Mouse (Mus musculus) midbrain, embryonic 14.5 days (tissue): ENCODE results near the gene Zfp773. TPM values are rescaled to one million over a fixed set of nuclear protein-coding genes. Genes with fewer than 3 reads are reported as not detected.
A peak's percentile ranks its signal among the peaks of the same experiment; 100 is the strongest.

Experiments
- ATAC-seq: fragments of 200-750 bp; cut with Nextera tagmentation; 2 replicates; pipeline ENCODE4 v1.8.0; 2017; ENCODE audit warnings: moderate number of reproducible peaks, moderate library complexity; ENCODE audit not compliant: low FRiP score, low TSS enrichment
- DNase-seq: peaks from one replicate; pipeline ENCODE4 v3.0.0-alpha.2; 2015
- H3K27ac ChIP-seq: fragments of 300-500 bp; sonication (generic); replicated peaks from 2 replicates; pipeline ENCODE4 v1.5.1; 2014; ENCODE audit warnings: mild to moderate bottlenecking, low read depth, low read length, moderate library complexity
- H3K27me3 ChIP-seq: fragments of 300-500 bp; sonication (generic); 2 replicates; pipeline ENCODE4 v1.6.1; 2014; ENCODE audit warnings: low read length, control low read depth, mixed read lengths; ENCODE audit not compliant: control insufficient read depth, insufficient read depth
- H3K36me3 ChIP-seq: fragments of 300-500 bp; sonication (generic); 2 replicates; pipeline ENCODE4 v1.6.1; 2014; ENCODE audit warnings: low read length, control low read depth; ENCODE audit not compliant: control insufficient read depth, insufficient read depth
- H3K4me1 ChIP-seq: fragments of 300-500 bp; sonication (generic); 2 replicates; pipeline ENCODE4 v1.6.1; 2014; ENCODE audit warnings: mild to moderate bottlenecking, antibody characterized with exemption, low read length, control low read depth; ENCODE audit not compliant: control insufficient read depth, insufficient read depth
- H3K4me2 ChIP-seq: fragments of 300-500 bp; sonication (generic); 2 replicates; pipeline ENCODE4 v1.6.1; 2014; ENCODE audit warnings: mild to moderate bottlenecking, low read length, moderate library complexity
- H3K4me3 ChIP-seq: fragments of 300-500 bp; sonication (generic); replicated peaks from 2 replicates; pipeline ENCODE4 v1.5.1; 2014; ENCODE audit warnings: low read depth, low read length
- H3K9ac ChIP-seq: fragments of 300-500 bp; sonication (generic); replicated peaks from 2 replicates; pipeline ENCODE4 v1.6.1; 2014; ENCODE audit warnings: mild to moderate bottlenecking, low read length, moderate library complexity
- H3K9me3 ChIP-seq: fragments of 300-500 bp; sonication (generic); 2 replicates; pipeline ENCODE4 v1.6.1; 2016; ENCODE audit warnings: low read length, control low read depth, mixed read lengths; ENCODE audit not compliant: control insufficient read depth
- WGBS: fragments of 180-500 bp; shearing (Covaris S2); extraction: QIAGEN DNeasy Blood & Tissue Kit; methylation state at CpG from one replicate; pipeline ENCODE4 v1.1.7; 2014; 5-methylcytosine and 5-hydroxymethylcytosine counted together
- polyA plus RNA-seq: library from polyadenylated mRNA; unstranded; fragments of >200 nt; fragmentation: Nextera tagmentation; extraction: Ambion mirVana; gene quantifications from 2 replicates; pipeline ENCODE4 v1.2.1, GENCODE M21; 2014

Zfp773 gene
- polyA plus RNA-seq, 1 experiment from 2014 or later = 16.7 TPM

DNA sequence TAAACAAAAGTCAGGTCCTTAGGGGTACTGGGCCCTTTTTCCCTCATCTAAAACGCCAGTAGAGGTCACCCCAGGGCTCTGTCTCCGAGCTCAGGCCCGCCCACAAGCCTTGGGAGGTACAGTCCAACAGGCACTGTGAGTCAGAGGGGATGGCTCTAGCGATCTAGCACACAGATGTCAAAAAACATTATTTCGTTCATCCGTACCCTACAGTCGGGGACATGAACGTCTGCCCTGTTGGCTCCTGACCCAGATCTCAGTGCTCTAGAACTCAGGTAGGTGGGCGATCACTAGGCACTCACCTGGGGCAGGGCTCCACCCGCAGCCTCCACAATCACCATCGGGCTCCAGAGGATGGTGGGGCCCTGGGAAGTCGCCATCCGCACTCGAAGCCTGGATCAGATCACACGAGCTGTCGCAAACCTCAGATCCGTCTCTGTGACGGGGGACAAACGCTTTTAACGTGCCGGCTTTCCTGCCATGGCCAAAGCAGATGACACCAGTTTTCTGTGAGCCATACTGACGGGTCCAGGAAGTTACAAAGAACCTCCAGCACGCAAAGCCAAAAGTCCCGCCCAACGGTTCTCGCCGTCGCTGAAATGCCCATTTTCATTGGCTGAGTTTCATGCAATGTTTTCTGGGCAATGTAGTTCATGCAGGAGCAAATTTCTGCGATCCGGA is 15.5 kb downstream of the Zfp773 start, which contains the start of gene Zfp954:
Gene Zfp954, minus strand, starts transcription at position 568 of the 681 bp plus-strand sequence.
- Histone ChIP-seq H3K4me3 (peak within 1 kb of the TSS; percentile 61), H3K4me1 (peaks cover 10% of the 10 kb centered on the region; the same call in 1 of the 2 replicates), H3K9ac (peak within 1 kb of the TSS; percentile 72), H3K9me3 (no peaks in the 10 kb centered on the region), H3K4me2 (peak within 1 kb of the TSS; percentile 64), H3K27ac (peak within 1 kb of the TSS; percentile 52; the same call in 1 of the 2 replicates), H3K36me3 (peaks cover 28% of the 10 kb centered on the region), H3K27me3 (no peaks in the 10 kb centered on the region)
- peak; percentile 91 for ATAC-seq
- under 1% methylated on average over 30 of the region's 30 CpGs for WGBS
- peak; percentile 94 for DNase-seq

GRCm38 (mm10) chr7:7118441-7118840 is 18.1 kb downstream of the Zfp773 start:
- peaks cover 10% of the 10 kb centered on the region; the same call in 1 of the 2 replicates for H3K4me1 ChIP-seq
- H3K9me3 ChIP-seq = no peaks in the 10 kb centered on the region
- peaks cover 54% of the 10 kb centered on the region for H3K36me3 ChIP-seq
- 96% methylated on average over 2 of the region's 2 CpGs for WGBS
- no peak overlapping the region for H3K9ac ChIP-seq
- DNase-seq (no peak), ATAC-seq (no peak)
- no peaks in the 10 kb centered on the region for H3K27me3 ChIP-seq
- H3K4me3 ChIP-seq = no peak overlapping the region
- no peak overlapping the region for H3K4me2 ChIP-seq
- H3K27ac ChIP-seq = no peak overlapping the region

DNA sequence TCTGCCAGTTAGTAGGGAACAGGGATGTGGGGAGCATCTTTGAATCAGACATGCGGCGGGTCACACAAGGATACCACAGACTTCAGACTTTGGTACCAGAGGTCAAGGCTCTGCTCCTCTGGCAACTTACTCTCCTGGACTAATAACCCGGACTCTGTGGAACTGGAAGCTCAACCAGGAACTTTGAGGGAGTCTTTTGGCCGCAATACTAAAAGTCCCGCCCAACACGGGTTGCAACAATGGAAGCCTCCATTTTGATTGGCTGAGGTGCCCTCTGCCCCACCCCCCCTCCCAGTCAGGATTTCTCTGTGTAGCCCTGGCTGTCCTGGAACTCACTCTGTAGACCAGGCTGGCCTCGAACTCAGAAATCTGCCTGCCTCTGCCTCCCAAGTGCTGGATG is 28.1 kb downstream of the Zfp773 start:
- H3K27ac ChIP-seq = no peak overlapping the region
- no peak for ATAC-seq
- H3K4me2 ChIP-seq = no peak overlapping the region
- no peaks in the 10 kb centered on the region for H3K27me3 ChIP-seq
- no peaks in the 10 kb centered on the region for H3K9me3 ChIP-seq
- peaks cover 8% of the 10 kb centered on the region for H3K36me3 ChIP-seq
- H3K4me3 ChIP-seq = no peak overlapping the region
- 91% methylated on average over 7 of the region's 7 CpGs for WGBS
- no peak for DNase-seq
- no peaks in the 10 kb centered on the region for H3K4me1 ChIP-seq
- no peak overlapping the region for H3K9ac ChIP-seq

Other genes with a start within 250 kb of the Zfp773 start
- not detected in 2 replicates for gene Aurkc, start 141.5 kb downstream of the Zfp773 start, polyA plus RNA-seq
- gene Zfp954, start 15.3 kb downstream of the Zfp773 start, polyA plus RNA-seq = 24.0 and 27.9 TPM in 2 replicates
- 3.6 and 4.2 TPM in 2 replicates for gene Zfp418, start 34.6 kb upstream of the Zfp773 start, polyA plus RNA-seq
- gene Zfp772, start 73.2 kb upstream of the Zfp773 start, polyA plus RNA-seq = 9.1 and 10.3 TPM in 2 replicates
- gene Vmn2r29, start 110.6 kb upstream of the Zfp773 start, polyA plus RNA-seq = 0.73 and 1.0 TPM in 2 replicates
- gene Gm45844, start 141.5 kb upstream of the Zfp773 start, polyA plus RNA-seq = 10.2 and 13.8 TPM in 2 replicates
- 166 and 179 TPM in 2 replicates for gene Clcn4, start 164.1 kb upstream of the Zfp773 start, polyA plus RNA-seq
- gene Vmn2r30, start 200.9 kb upstream of the Zfp773 start, polyA plus RNA-seq = not detected in 2 replicates
- not detected in 2 replicates for gene Gm45783, start 237.8 kb upstream of the Zfp773 start, polyA plus RNA-seq